Mouse (Mus musculus) brain, embryonic 14.5 days (tissue): ENCODE data around the gene Esyt2.

Experiments used
- CTCF ChIP-seq: fragments of 200-500 bp; IDR thresholded peaks from 2 replicates; pipeline ENCODE4 v1.5.1; 2012; ENCODE audit warnings: inconsistent platforms, mild to moderate bottlenecking, moderate library complexity, borderline replicate concordance; ENCODE audit not compliant: insufficient read depth, insufficient read length; ENCODE audit errors: extremely low read depth
- POLR2A ChIP-seq: fragments of 200-500 bp; IDR thresholded peaks from 2 replicates; pipeline ENCODE4 v1.6.1; 2012; ENCODE audit warnings: mild to moderate bottlenecking, inconsistent platforms, borderline replicate concordance; ENCODE audit not compliant: poor library complexity, insufficient read depth, insufficient read length, severe bottlenecking; ENCODE audit errors: extremely low read depth

DNA sequence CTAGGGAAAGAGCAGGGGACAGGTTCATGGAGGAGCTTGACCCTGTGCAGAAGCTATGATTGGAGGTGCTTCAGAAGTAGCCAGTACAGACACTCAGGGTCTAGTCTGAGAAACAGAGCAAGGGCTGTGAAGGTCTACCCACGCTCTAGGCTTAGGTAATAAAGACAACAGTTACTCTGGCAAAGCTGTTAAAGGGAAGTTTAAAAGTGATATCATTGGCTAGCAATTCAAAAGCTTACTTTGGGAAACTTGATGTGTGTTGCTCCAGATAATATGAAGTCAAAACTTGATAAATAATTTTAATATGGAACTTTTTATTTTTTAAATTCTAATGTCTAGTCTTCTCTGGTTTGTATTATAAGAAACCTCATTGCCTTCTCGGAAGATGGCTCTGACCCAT is 86.3 kb downstream of the Esyt2 start:
- TF ChIP-seq CTCF = no peak
- TF ChIP-seq POLR2A = no peak
